Mouse (Mus musculus) adrenal gland, postnatal 0 days (tissue): ENCODE data around the gene Dact1. TPM values are rescaled to one million over a fixed set of nuclear protein-coding genes. Genes with fewer than 3 reads are reported as not detected.

Experiments
- polyA plus RNA-seq: library from polyadenylated mRNA; unstranded; fragments of >200 nt; fragmentation: Nextera tagmentation; extraction: Ambion mirVana; gene quantifications from 2 replicates; pipeline ENCODE4 v1.2.1, GENCODE M21; 2015

Gene Dact1
- polyA plus RNA-seq: 11.6 and 14.5 TPM in 2 replicates

GRCm38 (mm10) chr12:71309581-71310067, at the start of gene Dact1:
Gene Dact1 (plus strand): TSS chr12:71309884.

Other genes starting within 250 kb of the Dact1 start
- gene Tomm20l, start 198.5 kb upstream of the Dact1 start, polyA plus RNA-seq: 3.1 and 7.5 TPM in 2 replicates
- gene Timm9, start 173.2 kb upstream of the Dact1 start, polyA plus RNA-seq: 78.2 and 90.4 TPM in 2 replicates
- 5.5 and 12.9 TPM in 2 replicates for gene 2700049A03Rik, start 173.0 kb upstream of the Dact1 start, polyA plus RNA-seq